Mouse (Mus musculus) embryonic stem cell, embryonic (primary cell): ENCODE measurements around the gene Samd4.

Experiments
- CTCF ChIA-PET, 4 experiments: fragments of 300-600 bp in 2 of 4; fragments of 350-600 bp in 2 of 4; sonication (Branson Sonifier 250); formaldehyde crosslinking; loops; one replicate each; lab custom pipeline; 2022; ENCODE audit warnings: inconsistent platforms in 2 of 4; lab: Charles Lee
- POLR2A ChIA-PET, 4 experiments: fragments of 300-600 bp in 2 of 4; fragments of 350-600 bp in 2 of 4; sonication (Branson Sonifier 250); formaldehyde crosslinking; loops; one replicate each; lab custom pipeline; 2022; ENCODE audit warnings: antibody characterized with exemption in 4 of 4, inconsistent platforms in 1 of 4; lab: Charles Lee

Samd4 gene

GRCm38 (mm10) chr14:46974874-46975273 is 92.2 kb downstream of the Samd4 start:
- ChIA-PET CTCF (interaction anchor here in 2 of 4 experiments (0.5 to 0.8 kb wide), 2 partner anchors 380 to 444 kb away, joined by 4 to 12 read pairs; no protein-coding TSS in a partner anchor), POLR2A (interaction anchor here in 1 of 4 experiments (1.1 kb wide), 1 partner anchor 15 kb away, joined by 3 read pairs; no protein-coding TSS in a partner anchor)

GRCm38 (mm10) chr14:46975969-46976368 is 93.3 kb downstream of the Samd4 start:
- ChIA-PET CTCF (interaction anchor here in 1 of 4 experiments (0.8 kb wide), 1 partner anchor 379 kb away, joined by 12 read pairs; no protein-coding TSS in a partner anchor), POLR2A (no interaction called here)

- ChIA-PET POLR2A (no interaction called here), CTCF (no interaction called here)
These were observed 94.1 kb downstream of the Samd4 start for GRCm38 (mm10) chr14:46976712-46977111.

- POLR2A ChIA-PET: no interaction called here
- CTCF ChIA-PET: no interaction called here
These were observed 95.0 kb downstream of the Samd4 start for GRCm38 (mm10) chr14:46977660-46978059.

GRCm38 (mm10) chr14:46979172-46979571 is 96.5 kb downstream of the Samd4 start:
- POLR2A ChIA-PET: interaction anchor here in 1 of 4 experiments (0.7 kb wide), 1 partner anchor 11 kb away, joined by 3 read pairs; no protein-coding TSS in a partner anchor
- CTCF ChIA-PET: interaction anchor here in 1 of 4 experiments (0.7 kb wide), 1 partner anchor 63 kb away, joined by 5 read pairs; no protein-coding TSS in a partner anchor

- CTCF ChIA-PET: no interaction called here
- POLR2A ChIA-PET: interaction anchor here in 1 of 4 experiments (1.1 kb wide), 1 partner anchor 23 kb away, joined by 3 read pairs; no protein-coding TSS in a partner anchor
These were observed 98.2 kb downstream of the Samd4 start for GRCm38 (mm10) chr14:46980736-46981438.

GRCm38 (mm10) chr14:46982106-46982505 is 99.5 kb downstream of the Samd4 start:
- CTCF ChIA-PET: interaction anchor here in 1 of 4 experiments (0.9 kb wide), 1 partner anchor 22 kb away, joined by 3 read pairs; no protein-coding TSS in a partner anchor

GRCm38 (mm10) chr14:46984542-46985125 is 102.0 kb downstream of the Samd4 start:
- ChIA-PET CTCF (no interaction called here), POLR2A (no interaction called here)

More at GRCm38 (mm10) chr14:46982106-46982505, 99.5 kb downstream of the Samd4 start:
- POLR2A ChIA-PET: interaction anchor here in 1 of 4 experiments (1.1 kb wide), 1 partner anchor 22 kb away, joined by 4 read pairs; no protein-coding TSS in a partner anchor

GRCm38 (mm10) chr14:46989694-46990093 is 107.0 kb downstream of the Samd4 start:
- CTCF ChIA-PET: interaction anchor here in 2 of 4 experiments (0.6 to 1.4 kb wide), 3 partner anchors 14 to 1536 kb away, joined by 3 read pairs; no protein-coding TSS in a partner anchor

GRCm38 (mm10) chr14:46990450-46990849 is 107.8 kb downstream of the Samd4 start:
- ChIA-PET POLR2A (interaction anchor here in 1 of 4 experiments (0.9 kb wide), 1 partner anchor 16 kb away, joined by 3 read pairs; no protein-coding TSS in a partner anchor), CTCF (interaction anchor here in 2 of 4 experiments (1.2 to 1.4 kb wide), 2 partner anchors 13 kb away, joined by 3 read pairs; no protein-coding TSS in a partner anchor)

More at GRCm38 (mm10) chr14:46989694-46990093, 107.0 kb downstream of the Samd4 start:
- POLR2A ChIA-PET: interaction anchor here in 2 of 4 experiments (0.6 to 0.9 kb wide), 2 partner anchors 15 to 291 kb away, joined by 3 read pairs; no protein-coding TSS in a partner anchor

GRCm38 (mm10) chr14:46994704-46995103 is 112.0 kb downstream of the Samd4 start:
- ChIA-PET CTCF (interaction anchor here in 1 of 4 experiments (0.6 kb wide), 1 partner anchor 9 kb away, joined by 3 read pairs; no protein-coding TSS in a partner anchor), POLR2A (interaction anchor here in 1 of 4 experiments (0.6 to 1.3 kb wide), 4 partner anchors 10 to 601 kb away, joined by 3 read pairs; partner anchors contain the start of gene Samd4)

- ChIA-PET CTCF (interaction anchor here in 1 of 4 experiments (0.6 kb wide), 1 partner anchor 116 kb away, joined by 5 read pairs; no protein-coding TSS in a partner anchor), POLR2A (interaction anchor here in 1 of 4 experiments (0.6 kb wide), 1 partner anchor 919 kb away, joined by 3 read pairs; no protein-coding TSS in a partner anchor)
These were observed 116.8 kb downstream of the Samd4 start for GRCm38 (mm10) chr14:46999321-47000025.

- ChIA-PET POLR2A (interaction anchor here in 1 of 4 experiments (0.6 kb wide), 1 partner anchor 920 kb away, joined by 3 read pairs; no protein-coding TSS in a partner anchor), CTCF (no interaction called here)
These were observed 117.6 kb downstream of the Samd4 start for GRCm38 (mm10) chr14:47000096-47000736.

GRCm38 (mm10) chr14:47000786-47001761 is 118.4 kb downstream of the Samd4 start:
- CTCF ChIA-PET: interaction anchor here in 1 of 4 experiments (1.2 kb wide), 1 partner anchor 119 kb away, joined by 3 read pairs; no protein-coding TSS in a partner anchor

GRCm38 (mm10) chr14:47004161-47004560 is 121.5 kb downstream of the Samd4 start:
- ChIA-PET POLR2A (interaction anchor here in 2 of 4 experiments (1.2 to 1.4 kb wide), 3 partner anchors 9 to 121 kb away, joined by 3 read pairs; no protein-coding TSS in a partner anchor), CTCF (interaction anchor here (0.5 to 1.5 kb wide), 24 partner anchors 10 to 617 kb away, joined by 3 to 9 read pairs (median 4); partner anchors contain the start of gene Dlgap5 (in 1 of the 4))

More at GRCm38 (mm10) chr14:47000786-47001761, 118.4 kb downstream of the Samd4 start:
- POLR2A ChIA-PET: no interaction called here
